Mouse (Mus musculus): ENCODE measurements around the gene Slc38a9. TPM values are rescaled to one million over a fixed set of nuclear protein-coding genes. Genes with fewer than 3 reads are reported as not detected.

Gene Slc38a9
- polyA plus RNA-seq, 1 experiment from 2014 or later, result 11.2 TPM

DNA sequence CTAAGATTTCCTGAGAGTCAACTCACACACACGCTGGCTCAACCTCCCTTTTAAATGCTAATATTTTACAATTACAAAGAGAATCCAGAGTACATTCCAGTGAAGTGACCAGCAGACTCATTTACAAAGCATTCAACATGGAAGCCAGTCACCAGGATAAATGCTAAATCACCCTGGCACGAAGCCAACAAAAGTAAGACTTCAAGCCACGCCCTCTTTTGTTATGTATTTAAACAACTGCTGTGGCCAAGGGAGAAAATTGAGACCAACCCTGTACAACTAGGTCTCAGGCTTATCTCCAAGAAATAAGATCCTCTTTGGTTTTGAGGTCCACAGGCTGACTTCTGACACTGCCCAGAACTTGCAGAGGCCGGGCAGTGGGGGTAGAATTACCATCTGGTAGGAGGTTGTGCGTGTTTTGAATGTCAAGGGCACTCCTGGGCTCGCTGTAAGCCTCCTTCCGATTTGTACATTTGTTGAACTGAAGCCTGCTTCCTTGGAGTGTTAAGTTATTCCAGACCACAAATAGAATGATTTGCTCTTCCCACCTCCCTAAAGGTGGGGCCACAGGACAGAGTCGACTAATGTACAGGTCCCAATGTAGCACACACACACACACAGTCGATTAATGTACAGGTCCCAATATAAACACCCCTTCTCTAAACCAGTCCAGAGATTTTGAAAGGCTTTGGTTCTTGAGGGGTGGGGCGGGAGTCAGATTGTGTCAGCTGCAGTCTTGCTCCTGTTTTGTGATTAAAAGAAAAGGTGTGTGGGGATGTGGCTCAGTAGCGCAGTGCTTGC is 110.2 kb downstream of the Slc38a9 start:
- peaks cover 13% of the 10 kb centered on the region for H3K4me1 ChIP-seq
- no peak overlapping the region for H3K4me3 ChIP-seq
- H3K27me3 ChIP-seq (ENCODE audit: insufficient read depth, poor library complexity, severe bottlenecking), result no peaks in the 10 kb centered on the region
- H3K9me3 ChIP-seq, result peaks cover 9% of the 10 kb centered on the region; the same call in 1 of the 2 replicates
- DNase-seq (ENCODE audit: low spot score), result peak; percentile 77
- H3K36me3 ChIP-seq, result peaks cover 4% of the 10 kb centered on the region; the same call in 1 of the 2 replicates
- peak overlapping the region; percentile 42; the same call in 1 of the 2 replicates for H3K27ac ChIP-seq
- WGBS, result 41% methylated on average over 11 of the region's 11 CpGs

DNA sequence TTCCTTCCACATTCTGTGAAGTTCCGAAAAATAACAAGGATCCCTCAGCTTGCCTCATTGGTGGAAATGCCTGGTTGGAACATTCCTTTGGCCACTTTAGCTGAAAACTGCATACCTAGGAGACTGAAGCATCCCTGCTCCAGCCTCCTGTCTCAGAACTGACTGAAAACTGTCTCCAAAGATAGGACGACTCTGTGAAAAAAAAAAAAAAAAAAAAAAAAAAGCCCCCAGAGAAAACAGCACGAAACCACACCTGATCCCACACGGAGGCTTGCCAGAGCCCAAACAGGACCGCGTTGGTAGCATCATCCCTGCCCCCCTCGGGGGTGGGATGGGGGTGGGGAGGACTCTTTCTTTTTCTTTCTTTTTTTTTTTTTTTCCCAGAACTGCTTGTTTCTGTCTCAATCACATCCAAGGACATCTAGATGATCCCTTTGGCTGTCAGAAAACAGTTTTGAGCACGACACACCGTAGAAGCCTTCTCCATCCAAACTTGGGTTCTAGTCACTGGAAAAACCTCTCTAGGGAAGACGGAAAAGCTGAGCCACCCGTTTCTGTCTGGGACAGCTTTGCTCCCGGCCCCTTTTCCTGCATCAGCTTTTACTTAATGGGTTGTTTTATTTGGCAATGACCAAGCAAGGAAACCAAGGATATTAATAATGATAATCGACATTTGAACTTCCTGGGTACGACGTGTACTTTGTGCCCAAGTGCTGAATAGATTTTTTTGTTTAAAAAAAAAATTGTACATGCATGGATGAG is 111.1 kb downstream of the Slc38a9 start:
- H3K27me3 ChIP-seq (ENCODE audit: insufficient read depth, poor library complexity, severe bottlenecking), result no peaks in the 10 kb centered on the region
- H3K27ac ChIP-seq, result peak overlapping the region; percentile 42; the same call in 1 of the 2 replicates
- no peak for DNase-seq (ENCODE audit: low spot score)
- 47% methylated on average over 15 of the region's 15 CpGs for WGBS
- no peak overlapping the region for H3K4me3 ChIP-seq
- peaks cover 4% of the 10 kb centered on the region; the same call in 1 of the 2 replicates for H3K36me3 ChIP-seq
- peaks cover 9% of the 10 kb centered on the region; the same call in 1 of the 2 replicates for H3K9me3 ChIP-seq
- H3K4me1 ChIP-seq, result peaks cover 13% of the 10 kb centered on the region

DNA sequence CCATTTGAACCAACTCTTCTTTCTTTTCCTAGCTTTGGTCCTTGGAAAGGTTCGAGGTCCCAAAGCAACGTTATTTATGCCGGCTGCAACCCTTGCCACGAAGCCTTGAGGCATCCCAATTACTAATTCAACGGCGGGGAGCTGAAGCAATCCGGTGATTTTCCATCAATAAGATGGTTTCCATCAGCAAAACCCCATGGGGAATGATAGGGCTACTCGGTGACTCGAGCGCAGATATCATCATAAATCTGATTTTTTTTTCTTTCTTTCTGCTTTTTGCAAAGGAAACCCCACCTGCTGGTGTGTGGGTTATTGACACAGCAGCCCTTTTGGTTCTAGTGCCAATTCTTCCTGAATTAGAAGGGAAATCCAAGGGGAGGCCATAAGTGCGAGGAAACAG is 111.7 kb downstream of the Slc38a9 start:
- Histone ChIP-seq H3K9me3 (peaks cover 6% of the 10 kb centered on the region; the same call in 1 of the 2 replicates), H3K27ac (no peak overlapping the region), H3K4me1 (peaks cover 13% of the 10 kb centered on the region), H3K27me3 (ENCODE audit: insufficient read depth, poor library complexity, severe bottlenecking) (no peaks in the 10 kb centered on the region), H3K4me3 (no peak overlapping the region), H3K36me3 (peaks cover 4% of the 10 kb centered on the region; the same call in 1 of the 2 replicates)
- no peak for DNase-seq (ENCODE audit: low spot score)
- 77% methylated on average over 11 of the region's 11 CpGs for WGBS

DNA sequence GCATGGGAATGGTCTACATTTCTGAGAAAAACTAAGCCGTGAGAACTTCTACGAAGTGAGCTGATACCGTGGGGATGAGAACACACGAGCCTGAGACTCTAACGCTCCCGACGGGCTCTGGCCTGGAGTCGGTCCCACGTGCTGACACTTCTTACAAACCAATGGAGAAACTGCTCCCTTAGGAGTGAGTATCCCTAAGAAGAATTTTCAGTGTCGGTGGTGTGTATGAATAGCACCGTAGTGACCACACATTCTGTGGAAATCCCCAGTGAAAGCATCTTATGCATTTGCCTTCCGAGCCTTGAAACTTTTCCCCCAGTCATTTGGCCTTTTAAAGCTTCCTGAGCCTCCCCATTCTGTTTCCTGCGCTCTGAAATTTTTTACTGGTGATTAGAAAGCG is 112.3 kb downstream of the Slc38a9 start:
- Histone ChIP-seq H3K27me3 (ENCODE audit: insufficient read depth, poor library complexity, severe bottlenecking) (no peaks in the 10 kb centered on the region), H3K4me3 (no peak overlapping the region), H3K27ac (no peak overlapping the region), H3K4me1 (peaks cover 13% of the 10 kb centered on the region), H3K9me3 (no peaks in the 10 kb centered on the region), H3K36me3 (no peaks in the 10 kb centered on the region)
- DNase-seq (ENCODE audit: low spot score), result no peak
- 75% methylated on average over 14 of the region's 14 CpGs for WGBS

DNA sequence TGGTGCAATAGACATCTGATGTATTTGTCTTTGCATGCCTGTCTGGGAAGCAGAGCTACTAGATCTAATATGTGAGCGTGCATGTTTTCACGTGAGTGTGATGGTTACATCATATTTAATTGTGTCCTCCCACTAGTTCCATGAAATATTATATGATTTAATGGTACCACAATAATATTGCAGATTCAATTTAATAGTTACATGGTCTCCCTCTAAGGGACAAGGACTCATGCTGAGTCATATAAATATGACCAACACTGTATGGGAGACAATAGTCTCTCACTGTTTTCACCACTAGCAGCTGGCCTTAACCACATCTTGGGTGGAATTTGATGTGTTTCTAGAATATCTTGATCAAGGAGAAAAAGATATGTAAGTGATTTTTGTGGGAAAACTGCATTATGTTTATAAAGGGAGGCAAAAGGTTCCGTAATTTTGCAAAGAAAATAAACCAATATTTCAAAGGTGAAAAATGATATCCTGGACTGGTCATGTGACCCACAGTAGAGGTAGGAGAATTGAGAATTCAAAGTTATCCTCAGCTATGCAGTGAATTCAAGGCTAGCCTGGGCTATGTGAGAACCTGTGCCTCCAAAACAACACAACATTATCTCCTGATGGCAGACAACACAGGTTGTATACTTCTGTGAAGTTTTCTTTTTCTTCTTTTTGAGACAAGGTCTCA is 113.6 kb downstream of the Slc38a9 start:
- 93% methylated on average over 3 of the region's 3 CpGs for WGBS
- H3K36me3 ChIP-seq, result no peaks in the 10 kb centered on the region

DNA sequence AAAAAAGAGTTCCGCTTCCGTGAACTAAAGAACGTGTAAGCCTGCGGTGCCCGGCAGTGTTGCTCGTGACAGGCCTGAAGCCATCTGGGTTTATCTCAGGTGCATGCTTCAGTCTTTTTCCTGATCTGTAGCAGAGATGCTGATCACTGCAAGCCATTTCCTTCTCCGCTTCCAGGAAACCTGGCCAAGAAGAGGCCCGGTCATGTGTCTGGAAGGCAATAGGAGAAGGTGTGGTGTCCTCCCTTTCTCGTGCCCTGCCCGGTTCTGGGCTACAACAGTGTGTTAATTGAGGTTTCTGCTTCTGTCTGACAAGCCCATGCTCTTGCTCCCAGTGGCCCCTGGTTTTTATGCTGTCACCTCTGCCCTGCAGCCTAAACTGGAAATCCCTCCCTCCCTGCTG is 115.3 kb downstream of the Slc38a9 start:
- Histone ChIP-seq H3K4me1 (peaks cover 7% of the 10 kb centered on the region), H3K4me3 (no peak overlapping the region), H3K36me3 (no peaks in the 10 kb centered on the region), H3K27ac (no peak overlapping the region), H3K27me3 (ENCODE audit: insufficient read depth, poor library complexity, severe bottlenecking) (no peaks in the 10 kb centered on the region), H3K9me3 (no peaks in the 10 kb centered on the region)
- DNase-seq (ENCODE audit: low spot score), result no peak
- 91% methylated on average over 10 of the region's 10 CpGs for WGBS

More for the DNA sequence above, 113.6 kb downstream of the Slc38a9 start:
- H3K27me3 ChIP-seq (ENCODE audit: insufficient read depth, poor library complexity, severe bottlenecking), result no peaks in the 10 kb centered on the region
- no peaks in the 10 kb centered on the region for H3K9me3 ChIP-seq
- H3K27ac ChIP-seq, result no peak overlapping the region
- peaks cover 13% of the 10 kb centered on the region for H3K4me1 ChIP-seq
- no peak overlapping the region for H3K4me3 ChIP-seq
- no peak for DNase-seq (ENCODE audit: low spot score)

DNA sequence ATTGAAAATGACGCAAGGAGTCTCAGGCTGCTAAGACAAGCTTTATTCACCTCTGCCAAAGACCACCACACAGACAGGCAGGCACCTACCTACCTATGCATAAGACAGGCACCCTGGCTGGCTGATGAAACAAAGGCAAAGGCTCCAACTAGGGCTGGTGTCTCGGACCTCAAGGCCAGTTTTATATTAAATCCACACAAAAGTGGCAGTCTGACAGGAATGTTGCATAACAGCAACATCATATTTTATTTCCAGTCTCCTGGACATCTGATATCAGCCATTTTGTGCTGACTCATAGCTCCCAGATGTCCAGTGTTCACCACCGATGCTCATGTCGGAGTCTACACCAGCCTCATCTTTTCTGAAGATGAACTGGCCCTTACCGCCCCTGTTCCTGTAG is 117.9 kb downstream of the Slc38a9 start:
- WGBS, result 94% methylated on average over 5 of the region's 5 CpGs
- Histone ChIP-seq H3K27ac (no peak overlapping the region), H3K4me3 (no peak overlapping the region), H3K36me3 (no peaks in the 10 kb centered on the region), H3K9me3 (no peaks in the 10 kb centered on the region), H3K27me3 (ENCODE audit: insufficient read depth, poor library complexity, severe bottlenecking) (no peaks in the 10 kb centered on the region), H3K4me1 (no peaks in the 10 kb centered on the region)
- DNase-seq (ENCODE audit: low spot score), result no peak

DNA sequence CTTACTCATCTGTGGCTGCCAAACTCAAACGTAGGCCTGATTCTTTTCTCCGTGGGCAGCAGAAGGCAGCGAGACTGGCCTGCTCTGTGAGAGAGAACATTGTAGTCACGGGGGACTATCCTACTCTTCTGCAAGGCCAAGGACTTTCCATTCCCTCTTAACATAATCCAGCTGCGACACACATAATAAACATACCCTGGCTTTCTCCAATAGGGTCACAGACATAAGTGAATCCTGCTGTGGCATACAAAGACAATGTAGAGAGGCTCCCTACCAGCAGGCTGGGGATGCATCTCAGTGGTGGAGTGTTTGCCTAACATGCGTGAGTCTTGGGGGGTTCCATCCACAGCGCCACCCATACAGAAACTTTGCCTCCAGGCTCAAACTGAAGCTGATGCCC is 124.8 kb downstream of the Slc38a9 start:
- WGBS, result 77% methylated on average over 7 of the region's 7 CpGs
- H3K36me3 ChIP-seq, result no peaks in the 10 kb centered on the region
- no peak for DNase-seq (ENCODE audit: low spot score)

DNA sequence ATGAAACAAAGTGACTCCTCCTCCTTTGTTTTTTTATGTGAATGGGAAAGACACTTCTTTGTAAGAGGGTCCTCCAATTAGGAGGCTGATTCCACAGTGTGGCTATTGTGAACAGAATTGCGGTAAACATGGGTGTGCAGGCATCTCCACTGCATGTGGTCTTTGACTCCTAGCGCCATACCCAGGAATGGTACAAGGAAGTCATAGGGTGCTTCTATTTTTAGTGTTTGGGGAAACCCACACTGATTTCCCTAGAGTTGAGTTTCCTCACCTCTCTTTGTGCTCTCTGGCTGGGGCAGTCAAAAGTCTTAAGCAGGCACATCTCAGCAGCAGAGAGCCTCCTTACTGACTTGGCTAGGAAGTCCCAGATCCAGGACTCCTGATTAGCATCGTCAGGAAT is 125.6 kb downstream of the Slc38a9 start:
- no peak for DNase-seq (ENCODE audit: low spot score)
- H3K9me3 ChIP-seq, result no peaks in the 10 kb centered on the region
- H3K36me3 ChIP-seq, result no peaks in the 10 kb centered on the region
- no peaks in the 10 kb centered on the region for H3K4me1 ChIP-seq
- no peak overlapping the region for H3K27ac ChIP-seq
- no peaks in the 10 kb centered on the region for H3K27me3 ChIP-seq (ENCODE audit: insufficient read depth, poor library complexity, severe bottlenecking)
- H3K4me3 ChIP-seq, result no peak overlapping the region
- 77% methylated on average over 3 of the region's 3 CpGs for WGBS

More for the DNA sequence above, 124.8 kb downstream of the Slc38a9 start:
- Histone ChIP-seq H3K4me1 (no peaks in the 10 kb centered on the region), H3K4me3 (no peak overlapping the region), H3K27me3 (ENCODE audit: insufficient read depth, poor library complexity, severe bottlenecking) (no peaks in the 10 kb centered on the region), H3K9me3 (no peaks in the 10 kb centered on the region), H3K27ac (no peak overlapping the region)

DNA sequence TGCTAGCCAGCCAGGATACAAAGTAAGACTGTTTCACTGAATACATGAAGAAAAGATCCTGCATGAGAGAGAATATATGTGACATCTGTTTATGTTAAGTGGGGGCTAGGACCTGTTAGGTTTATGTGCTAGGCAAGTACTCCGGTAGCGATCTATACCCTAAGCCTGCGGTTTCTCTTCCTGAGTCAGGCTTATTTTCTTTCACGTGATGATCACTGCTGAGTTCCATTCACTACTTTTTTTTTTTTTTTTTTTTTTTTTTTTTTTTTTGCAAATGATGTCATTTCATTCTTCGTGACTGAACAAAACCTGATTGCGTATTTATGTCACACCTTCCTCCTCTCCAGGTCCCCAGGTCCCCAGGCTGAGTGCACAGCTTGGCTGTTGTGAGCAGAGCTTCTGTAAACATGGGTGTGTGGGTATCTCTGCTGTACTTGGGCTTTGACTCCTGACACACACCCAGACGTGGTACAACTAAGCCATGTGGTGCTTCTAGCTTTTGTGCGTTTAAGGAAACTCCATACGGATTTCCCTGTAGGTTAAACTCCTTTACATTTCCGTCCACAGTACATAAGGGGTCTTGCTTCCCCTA is 126.5 kb downstream of the Slc38a9 start:
- H3K27me3 ChIP-seq (ENCODE audit: insufficient read depth, poor library complexity, severe bottlenecking), result no peaks in the 10 kb centered on the region
- no peaks in the 10 kb centered on the region for H3K4me1 ChIP-seq
- no peak overlapping the region for H3K27ac ChIP-seq
- no peaks in the 10 kb centered on the region for H3K36me3 ChIP-seq
- H3K9me3 ChIP-seq, result no peaks in the 10 kb centered on the region
- 73% methylated on average over 10 of the region's 10 CpGs for WGBS
- H3K4me3 ChIP-seq, result no peak overlapping the region
- DNase-seq (ENCODE audit: low spot score), result no peak

Measured in heart, embryonic 10.5 days (tissue).